Mouse (Mus musculus) frontal cortex, postnatal 36 days (tissue): ENCODE measurements around the gene Nr2f6.
"Not testable (repeated sequence)": the region's sequence is repeated elsewhere in the genome, so short reads cannot be mapped to it uniquely, and the experiment has no call there.

Source experiments
- DNase-seq, 2 experiments: peaks; one replicate each; pipeline ENCODE4 v3.0.0; 2022; ENCODE audit warnings: low spot score in 2 of 2

The Nr2f6 gene

GRCm38 (mm10) chr8:71367529-71368176 lies 14.1 kb downstream of the Nr2f6 start:
- DNase-seq, result no peak

GRCm38 (mm10) chr8:71366771-71367528 lies 14.8 kb downstream of the Nr2f6 start, which contains the start of gene Use1:
Use1 (plus strand) TSS chr8:71366848.
- peak; percentile 95 for DNase-seq

- DNase-seq, result no peak
Measured at GRCm38 (mm10) chr8:71358026-71358425, 23.7 kb downstream of the Nr2f6 start.

- DNase-seq, result no peak
Measured at GRCm38 (mm10) chr8:71351520-71351919, 30.2 kb downstream of the Nr2f6 start.

GRCm38 (mm10) chr8:71351117-71351516 lies 30.6 kb downstream of the Nr2f6 start:
- no peak for DNase-seq

GRCm38 (mm10) chr8:71346581-71346980 lies 35.2 kb downstream of the Nr2f6 start:
- DNase-seq, result no peak

GRCm38 (mm10) chr8:71340625-71341024 lies 41.1 kb downstream of the Nr2f6 start:
- DNase-seq, result no peak

- DNase-seq, result not testable (repeated sequence)
Measured at GRCm38 (mm10) chr8:71337834-71338233, 43.9 kb downstream of the Nr2f6 start.

- DNase-seq, result peak in 1 of 2 experiments; percentile 17
Measured at GRCm38 (mm10) chr8:71324848-71325247, 56.9 kb downstream of the Nr2f6 start.
